Mouse (Mus musculus) heart, embryonic 13.5 days (tissue): ENCODE measurements at regions not wholly inside any gene's neighbourhood (a gene's known extent, or its start where the extent isn't known, plus 50 kb on each side); places are given as distances from the start of the nearest gene placed in this dataset.
A peak's percentile ranks its signal among the peaks of the same experiment; 100 is the strongest.
"Not testable (repeated sequence)": the region's sequence is repeated elsewhere in the genome, so short reads cannot be mapped to it uniquely, and the experiment has no call there.

Experiments
- ATAC-seq: fragments of 200-750 bp; cut with Nextera tagmentation; 2 replicates; pipeline ENCODE4 v1.8.0; 2017; ENCODE audit warnings: moderate TSS enrichment; ENCODE audit not compliant: insufficient number of reproducible peaks, low FRiP score, low TSS enrichment; ENCODE audit errors: extremely low read depth
- H3K27ac ChIP-seq: fragments of 300-500 bp; sonication (generic); replicated peaks from 2 replicates; pipeline ENCODE4 v1.5.1; 2015; ENCODE audit warnings: moderate library complexity, mild to moderate bottlenecking, inconsistent platforms
- H3K27me3 ChIP-seq: fragments of 300-500 bp; sonication (generic); replicated peaks from 2 replicates; pipeline ENCODE4 v1.6.1; 2015; ENCODE audit warnings: mild to moderate bottlenecking, inconsistent platforms
- H3K36me3 ChIP-seq: fragments of 300-500 bp; sonication (generic); 2 replicates; pipeline ENCODE4 v1.6.1; 2015; ENCODE audit warnings: mild to moderate bottlenecking, inconsistent platforms
- H3K4me1 ChIP-seq: fragments of 300-500 bp; sonication (generic); 2 replicates; pipeline ENCODE4 v1.6.1; 2015; ENCODE audit warnings: inconsistent platforms
- H3K4me2 ChIP-seq: fragments of 300-500 bp; sonication (generic); 2 replicates; pipeline ENCODE4 v1.6.1; 2015; ENCODE audit warnings: inconsistent platforms, mild to moderate bottlenecking, moderate library complexity
- H3K4me3 ChIP-seq: fragments of 300-500 bp; sonication (generic); 2 replicates; pipeline ENCODE4 v1.5.1; 2015; ENCODE audit warnings: moderate library complexity, mild to moderate bottlenecking, inconsistent platforms
- H3K9ac ChIP-seq: fragments of 300-500 bp; sonication (generic); 2 replicates; pipeline ENCODE4 v1.6.1; 2015; ENCODE audit warnings: inconsistent platforms, mild to moderate bottlenecking, moderate library complexity
- H3K9me3 ChIP-seq: fragments of 300-500 bp; sonication (generic); 2 replicates; pipeline ENCODE4 v1.6.1; 2016; ENCODE audit warnings: inconsistent platforms
- WGBS: fragments of 180-500 bp; shearing (Covaris S2); methylation state at CpG from one replicate; pipeline ENCODE4 v1.1.7; 2015; ENCODE audit warnings: mixed read lengths; 5-methylcytosine and 5-hydroxymethylcytosine counted together

DNA sequence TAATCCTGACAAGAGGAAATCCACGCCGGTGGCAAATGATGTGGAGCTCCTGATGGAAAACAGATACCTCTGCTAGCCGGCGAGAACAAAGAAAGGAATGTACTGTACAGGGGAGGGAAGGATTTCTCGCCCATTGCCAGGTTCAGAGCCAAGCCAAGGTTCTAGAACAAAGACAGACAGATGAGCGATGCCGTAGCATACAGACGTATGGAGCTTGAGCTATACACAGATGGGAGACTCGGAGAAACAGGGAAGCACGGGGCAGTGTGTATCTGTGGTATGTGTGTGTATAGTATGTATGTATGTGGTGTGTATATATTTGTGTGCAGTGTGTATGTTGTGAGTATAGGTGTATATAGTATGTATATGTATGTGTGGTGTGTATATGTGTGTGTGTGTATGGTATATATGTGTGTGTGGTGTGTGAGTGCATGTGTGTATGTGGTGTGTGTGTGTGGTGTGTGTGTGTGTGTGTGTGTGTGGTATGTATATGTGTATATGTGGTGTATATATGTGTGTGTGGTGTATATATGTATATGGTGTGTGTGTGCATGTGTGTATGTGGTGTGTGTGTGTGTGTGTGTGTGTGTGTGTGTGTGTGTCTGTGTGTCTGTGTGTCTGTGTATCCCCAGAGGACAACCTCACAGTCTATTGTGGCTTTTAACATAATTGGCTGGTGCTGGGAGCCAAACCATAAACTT, 140.6 kb downstream of the Cand1 start:
- Histone ChIP-seq H3K9ac (no peak overlapping the region), H3K9me3 (0 out of 2 replicates have a peak, but pooled peaks cover 6% of the 10 kb centered on the region), H3K36me3 (no peaks in the 10 kb centered on the region), H3K27me3 (no peaks in the 10 kb centered on the region), H3K4me1 (peaks cover 11% of the 10 kb centered on the region), H3K4me2 (peak overlapping the region; percentile 32), H3K27ac (no peak overlapping the region), H3K4me3 (no peak overlapping the region)
- ATAC-seq, result no peak
- WGBS, result 25% methylated on average over 10 of the region's 10 CpGs

GRCm38 (mm10) chr10:119094166-119094565, 145.7 kb downstream of the Cand1 start:
- H3K9me3 ChIP-seq, result no peaks in the 10 kb centered on the region
- 84% methylated on average over 11 of the region's 11 CpGs for WGBS
- no peaks in the 10 kb centered on the region for H3K36me3 ChIP-seq
- no peak overlapping the region for H3K4me2 ChIP-seq
- ATAC-seq, result no peak
- no peak overlapping the region for H3K27ac ChIP-seq
- H3K4me1 ChIP-seq, result peaks cover 10% of the 10 kb centered on the region
- no peaks in the 10 kb centered on the region for H3K27me3 ChIP-seq
- no peak overlapping the region for H3K9ac ChIP-seq
- no peak overlapping the region for H3K4me3 ChIP-seq

GRCm38 (mm10) chr10:119087886-119088285, 152.0 kb downstream of the Cand1 start:
- H3K4me3 ChIP-seq, result no peak overlapping the region
- 87% methylated on average over 4 of the region's 4 CpGs for WGBS
- no peaks in the 10 kb centered on the region for H3K9me3 ChIP-seq
- H3K27ac ChIP-seq, result no peak overlapping the region
- H3K9ac ChIP-seq, result no peak overlapping the region
- H3K36me3 ChIP-seq, result no peaks in the 10 kb centered on the region
- H3K4me1 ChIP-seq, result peaks cover 16% of the 10 kb centered on the region
- no peak for ATAC-seq
- H3K27me3 ChIP-seq, result no peaks in the 10 kb centered on the region
- no peak overlapping the region for H3K4me2 ChIP-seq

DNA sequence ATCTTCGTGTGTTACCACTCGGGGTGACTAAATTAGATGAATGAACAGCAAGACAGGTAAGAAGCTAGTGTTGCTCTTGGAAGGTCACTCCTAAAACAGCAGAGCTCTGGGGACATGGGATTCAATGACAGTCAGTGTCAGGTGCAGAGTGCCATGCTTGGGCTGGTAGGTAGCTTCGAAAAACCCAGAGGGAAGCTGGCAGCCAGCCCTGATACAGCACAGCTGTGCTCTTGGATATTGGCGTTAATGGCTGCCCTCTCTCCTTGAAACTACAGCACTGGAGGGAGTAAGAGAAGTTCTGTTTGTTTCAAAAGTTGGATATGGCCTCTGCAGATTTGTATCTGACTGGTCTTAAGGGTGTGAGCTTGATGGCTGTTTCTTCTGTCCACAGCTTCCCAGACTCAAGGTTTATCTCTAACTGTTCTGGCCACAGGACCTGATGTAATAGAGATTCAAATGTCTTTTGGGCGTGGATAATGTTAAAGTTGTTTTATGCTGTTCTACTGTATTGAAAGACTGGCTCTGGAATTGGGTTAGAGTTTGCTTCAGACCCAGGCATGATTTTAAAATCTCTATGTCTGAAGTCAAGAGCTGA, 152.7 kb downstream of the Cand1 start:
- ATAC-seq, result no peak

DNA sequence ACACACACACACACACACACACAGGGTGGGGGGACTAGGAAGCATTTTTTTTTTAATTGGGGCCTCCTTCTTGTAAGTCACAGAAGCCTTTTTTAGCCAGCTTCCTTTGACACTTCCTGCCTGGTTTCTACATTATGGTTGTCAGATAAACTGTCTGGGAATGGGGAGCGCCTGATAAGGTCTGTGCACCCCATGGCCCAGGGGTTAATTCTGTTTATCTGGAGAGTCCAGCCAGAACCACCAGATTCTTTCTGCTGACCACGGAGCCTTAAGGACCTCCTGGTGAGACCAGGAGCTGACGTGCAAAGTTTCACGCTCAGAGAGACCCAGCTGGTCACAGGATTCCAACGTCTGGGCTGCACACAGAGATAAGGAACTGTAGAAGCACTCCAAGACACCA, 153.4 kb downstream of the Cand1 start:
- Histone ChIP-seq H3K36me3 (no peaks in the 10 kb centered on the region), H3K9me3 (no peaks in the 10 kb centered on the region), H3K27ac (no peak overlapping the region), H3K27me3 (0 out of 2 replicates have a peak, but pooled peaks cover 2% of the 10 kb centered on the region), H3K4me1 (peaks cover 16% of the 10 kb centered on the region), H3K4me3 (no peak overlapping the region), H3K9ac (no peak overlapping the region), H3K4me2 (no peak overlapping the region)
- 19% methylated on average over 5 of the region's 5 CpGs for WGBS
- no peak for ATAC-seq

More for the DNA sequence above, 152.7 kb downstream of the Cand1 start:
- Histone ChIP-seq H3K4me1 (peaks cover 16% of the 10 kb centered on the region), H3K4me2 (no peak overlapping the region), H3K9me3 (no peaks in the 10 kb centered on the region), H3K27ac (no peak overlapping the region), H3K36me3 (no peaks in the 10 kb centered on the region), H3K4me3 (no peak overlapping the region), H3K27me3 (no peaks in the 10 kb centered on the region), H3K9ac (no peak overlapping the region)
- 73% methylated on average over 5 of the region's 5 CpGs for WGBS

GRCm38 (mm10) chr10:119083431-119083830, 156.4 kb downstream of the Cand1 start:
- Histone ChIP-seq H3K36me3 (no peaks in the 10 kb centered on the region), H3K4me3 (no peak overlapping the region), H3K9me3 (no peaks in the 10 kb centered on the region), H3K27ac (no peak overlapping the region), H3K4me2 (no peak overlapping the region), H3K27me3 (0 out of 2 replicates have a peak, but pooled peaks cover 2% of the 10 kb centered on the region), H3K4me1 (peaks cover 24% of the 10 kb centered on the region), H3K9ac (no peak overlapping the region)
- no peak for ATAC-seq
- 64% methylated on average over 4 of the region's 4 CpGs for WGBS

- no peak overlapping the region for H3K4me2 ChIP-seq
- H3K9me3 ChIP-seq, result no peaks in the 10 kb centered on the region
- no peaks in the 10 kb centered on the region for H3K36me3 ChIP-seq
- no peak overlapping the region for H3K27ac ChIP-seq
- H3K27me3 ChIP-seq, result 0 out of 2 replicates have a peak, but pooled peaks cover 2% of the 10 kb centered on the region
- ATAC-seq, result no peak
- H3K4me3 ChIP-seq, result no peak overlapping the region
- H3K9ac ChIP-seq, result no peak overlapping the region
- peaks cover 26% of the 10 kb centered on the region for H3K4me1 ChIP-seq
- WGBS, result 79% methylated on average over 2 of the region's 2 CpGs
Measured at GRCm38 (mm10) chr10:119082861-119083260, 157.0 kb downstream of the Cand1 start.

DNA sequence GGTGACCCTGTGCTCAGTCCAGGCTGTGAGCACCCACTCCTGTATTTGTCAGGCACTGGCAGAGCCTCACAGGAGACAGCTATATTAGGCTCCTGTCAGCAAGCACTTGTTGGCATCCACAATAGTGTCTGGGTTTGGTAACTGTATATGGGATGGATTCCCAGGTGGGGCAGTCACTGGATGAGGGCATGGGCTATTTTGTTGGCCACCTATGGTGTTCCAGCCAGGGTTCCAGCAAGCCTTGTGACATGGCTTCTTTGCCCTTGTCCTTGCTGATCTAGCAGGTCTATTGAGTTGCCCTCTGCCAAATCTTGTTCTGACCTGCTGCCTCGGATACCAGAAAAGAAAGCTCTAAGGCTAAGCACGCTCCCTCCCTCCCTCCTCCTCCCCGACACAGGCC, 158.1 kb downstream of the Cand1 start:
- not testable (repeated sequence) for H3K9ac ChIP-seq, H3K4me3 ChIP-seq, H3K27ac ChIP-seq, ATAC-seq, H3K36me3 ChIP-seq, H3K27me3 ChIP-seq, H3K9me3 ChIP-seq, H3K4me2 ChIP-seq
- H3K4me1 ChIP-seq, result peaks cover 20% of the 10 kb centered on the region
- 68% methylated on average over 3 of the region's 3 CpGs for WGBS

- Histone ChIP-seq H3K4me2 (peak overlapping the region; percentile 35), H3K27ac (no peak overlapping the region), H3K4me3 (no peak overlapping the region), H3K27me3 (peaks cover 4% of the 10 kb centered on the region; the same call in 1 of the 2 replicates), H3K9me3 (no peaks in the 10 kb centered on the region), H3K4me1 (peaks cover 26% of the 10 kb centered on the region), H3K36me3 (no peaks in the 10 kb centered on the region), H3K9ac (peak overlapping the region; percentile 47; the same call in 1 of the 2 replicates)
- 22% methylated on average over 12 of the region's 12 CpGs for WGBS
- ATAC-seq, result no peak
Measured at GRCm38 (mm10) chr10:119076100-119076566, 163.7 kb downstream of the Cand1 start.

DNA sequence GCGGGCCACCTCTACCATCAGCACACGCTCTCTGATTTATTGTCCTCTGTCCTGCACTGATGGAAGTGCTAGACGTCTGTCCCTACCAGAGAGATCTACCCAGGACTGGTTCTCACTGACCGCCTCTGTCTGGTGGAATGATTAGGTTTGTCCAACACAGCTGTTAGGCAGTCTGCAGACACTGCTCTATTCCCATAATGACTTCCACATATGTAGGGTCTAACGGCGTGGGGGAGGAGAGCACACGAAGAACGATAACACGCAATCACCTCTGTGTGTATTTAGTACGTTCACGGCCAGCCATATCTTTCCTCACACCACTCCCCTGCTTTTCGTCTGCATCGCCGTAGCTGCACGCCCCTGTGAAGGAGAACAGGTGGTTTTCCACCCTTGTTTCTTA, 165.0 kb downstream of the Cand1 start:
- H3K4me3 ChIP-seq, result no peak overlapping the region
- H3K27me3 ChIP-seq, result peaks cover 4% of the 10 kb centered on the region; the same call in 1 of the 2 replicates
- no peaks in the 10 kb centered on the region for H3K36me3 ChIP-seq
- ATAC-seq, result no peak
- H3K9ac ChIP-seq, result no peak overlapping the region
- no peak overlapping the region for H3K27ac ChIP-seq
- H3K4me1 ChIP-seq, result peaks cover 26% of the 10 kb centered on the region
- WGBS, result 68% methylated on average over 15 of the region's 15 CpGs
- H3K9me3 ChIP-seq, result no peaks in the 10 kb centered on the region
- H3K4me2 ChIP-seq, result no peak overlapping the region

- Histone ChIP-seq H3K4me2 (no peak overlapping the region), H3K9ac (no peak overlapping the region), H3K27me3 (peaks cover 4% of the 10 kb centered on the region; the same call in 1 of the 2 replicates), H3K36me3 (no peaks in the 10 kb centered on the region), H3K27ac (no peak overlapping the region), H3K4me1 (peaks cover 30% of the 10 kb centered on the region), H3K9me3 (no peaks in the 10 kb centered on the region), H3K4me3 (no peak overlapping the region)
- no peak for ATAC-seq
- 88% methylated on average over 3 of the region's 3 CpGs for WGBS
Measured at GRCm38 (mm10) chr10:119073991-119074390, 165.9 kb downstream of the Cand1 start.
